Mouse (Mus musculus) cerebellum, adult 2 months (tissue): ENCODE data around the gene Cldn14.

Source experiments
- CTCF ChIP-seq: fragments of 200-500 bp; IDR thresholded peaks from 2 replicates; pipeline ENCODE4 v1.5.1; 2011; ENCODE audit warnings: low read depth, mild to moderate bottlenecking, control low read depth, low read length, moderate library complexity, borderline replicate concordance; ENCODE audit not compliant: insufficient read depth
- POLR2A ChIP-seq: fragments of 200-500 bp; IDR thresholded peaks from 2 replicates; pipeline ENCODE4 v1.6.1; 2011; ENCODE audit warnings: low read length, control low read depth, borderline replicate concordance; ENCODE audit not compliant: insufficient read depth

DNA sequence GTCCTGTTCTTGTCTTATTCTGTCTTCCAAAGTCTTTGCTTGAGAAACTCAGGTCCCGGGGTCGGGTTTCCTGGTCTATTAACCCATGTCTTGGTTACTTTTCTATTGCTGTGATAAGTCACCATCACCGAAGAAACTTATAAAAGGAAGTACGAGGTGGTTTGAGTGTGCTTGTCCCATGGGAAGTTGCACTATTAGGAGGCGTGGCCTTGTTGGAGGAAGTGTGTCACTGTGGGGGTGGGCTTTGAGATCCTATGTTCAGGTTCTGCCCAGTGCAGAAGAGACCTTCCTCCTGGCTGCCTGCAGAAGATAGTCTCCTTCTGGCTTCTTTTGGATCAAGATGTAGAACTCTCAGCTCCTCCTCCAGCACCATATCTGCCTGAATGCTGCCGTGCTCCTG lies 120.2 kb downstream of the Cldn14 start:
- TF ChIP-seq CTCF (no peak), POLR2A (no peak)
